Mouse (Mus musculus) midbrain, embryonic 11.5 days (tissue): ENCODE results near the gene Ehd1. TPM values are rescaled to one million over a fixed set of nuclear protein-coding genes. Genes with fewer than 3 reads are reported as not detected.
A peak's percentile ranks its signal among the peaks of the same experiment; 100 is the strongest.

ENCODE experiments used
- ATAC-seq: fragments of 200-750 bp; cut with Nextera tagmentation; 2 replicates; pipeline ENCODE4 v1.8.0; 2017; ENCODE audit warnings: moderate TSS enrichment, moderate library complexity; ENCODE audit not compliant: low FRiP score
- DNase-seq: peaks from one replicate; pipeline ENCODE4 v3.0.0; 2015; ENCODE audit warnings: low spot score; ENCODE audit errors: missing footprints
- H3K27ac ChIP-seq: fragments of 300-500 bp; sonication (generic); 2 replicates; pipeline ENCODE4 v1.5.1; 2014; ENCODE audit warnings: low read depth, low read length
- H3K27me3 ChIP-seq: fragments of 300-500 bp; sonication (generic); 2 replicates; pipeline ENCODE4 v1.6.1; 2014; ENCODE audit warnings: mild to moderate bottlenecking, low read length, moderate library complexity, mixed read lengths; ENCODE audit not compliant: control insufficient read depth, insufficient read depth
- H3K36me3 ChIP-seq: fragments of 300-500 bp; sonication (generic); 2 replicates; pipeline ENCODE4 v1.6.1; 2014; ENCODE audit warnings: mild to moderate bottlenecking, low read length, moderate library complexity, mixed read lengths; ENCODE audit not compliant: control insufficient read depth, insufficient read depth
- H3K4me1 ChIP-seq: fragments of 300-500 bp; sonication (generic); 2 replicates; pipeline ENCODE4 v1.6.1; 2014; ENCODE audit warnings: low read length; ENCODE audit not compliant: control insufficient read depth, insufficient read depth
- H3K4me2 ChIP-seq: fragments of 300-500 bp; sonication (generic); 2 replicates; pipeline ENCODE4 v1.6.1; 2014; ENCODE audit warnings: mild to moderate bottlenecking, moderate library complexity
- H3K4me3 ChIP-seq: fragments of 300-500 bp; sonication (generic); 2 replicates; pipeline ENCODE4 v1.5.1; 2014; ENCODE audit warnings: low read depth, low read length
- H3K9ac ChIP-seq: fragments of 300-500 bp; sonication (generic); 2 replicates; pipeline ENCODE4 v1.6.1; 2014; ENCODE audit warnings: low read length
- H3K9me3 ChIP-seq: fragments of 300-500 bp; sonication (generic); 2 replicates; pipeline ENCODE4 v1.6.1; 2016; ENCODE audit warnings: low read length; ENCODE audit not compliant: control insufficient read depth
- WGBS: fragments of 180-500 bp; shearing (Covaris S2); extraction: QIAGEN DNeasy Blood & Tissue Kit; methylation state at CpG from one replicate; pipeline ENCODE4 v1.1.7; 2014; 5-methylcytosine and 5-hydroxymethylcytosine counted together
- polyA plus RNA-seq: library from polyadenylated mRNA; unstranded; fragments of >200 nt; fragmentation: Nextera tagmentation; extraction: Ambion mirVana; gene quantifications from 2 replicates; pipeline ENCODE4 v1.2.1, GENCODE M21; 2014

Gene Ehd1
- polyA plus RNA-seq, 1 experiment from 2014 or later = 68.2 TPM

DNA sequence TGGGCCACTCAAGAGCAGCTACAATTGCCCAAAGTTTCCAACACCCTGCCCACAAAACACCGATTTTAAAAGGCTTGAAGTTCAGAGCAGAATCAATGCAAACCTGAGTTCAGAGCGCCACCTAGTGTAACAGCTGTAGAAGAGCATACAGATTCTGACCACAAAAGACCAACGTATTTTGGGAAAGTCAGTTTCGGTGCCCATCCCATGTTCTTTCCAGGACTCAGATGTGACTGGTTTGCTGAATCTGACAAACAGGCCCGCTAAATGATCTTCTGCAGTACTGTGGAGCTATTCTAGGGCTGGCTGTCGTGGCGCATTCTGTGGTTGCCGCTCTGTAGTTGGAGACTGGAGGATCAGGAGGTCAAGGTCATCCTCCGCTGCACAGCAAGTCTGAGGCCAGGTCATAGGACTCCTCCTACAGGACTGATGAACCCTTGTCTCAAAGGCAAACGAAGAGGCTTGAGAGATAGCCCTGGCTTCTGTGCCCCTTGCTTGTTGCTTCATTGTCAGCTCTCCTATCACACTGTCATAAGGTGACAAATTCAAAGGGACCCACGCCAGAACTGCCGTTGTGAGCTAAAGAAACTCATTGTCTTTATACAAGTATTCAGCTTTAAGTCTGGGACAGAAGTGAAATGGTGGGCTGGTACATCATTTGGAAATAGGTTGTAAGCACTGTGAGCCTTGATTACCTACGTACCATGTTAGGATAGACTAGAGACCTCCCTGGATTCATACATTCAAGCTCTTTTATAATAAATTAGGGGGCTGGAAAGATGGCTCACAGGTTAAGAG is 55.4 kb downstream of the Ehd1 start:
- no peak overlapping the region for H3K27ac ChIP-seq
- H3K27me3 ChIP-seq = no peaks in the 10 kb centered on the region
- DNase-seq = peak; percentile 94
- 22% methylated on average over 13 of the region's 13 CpGs for WGBS
- peak overlapping the region; percentile 24 for H3K4me2 ChIP-seq
- H3K9ac ChIP-seq = peak overlapping the region; percentile 46
- no peak for ATAC-seq
- no peaks in the 10 kb centered on the region for H3K9me3 ChIP-seq
- peak overlapping the region; percentile 9; the same call in 1 of the 2 replicates for H3K4me3 ChIP-seq
- H3K4me1 ChIP-seq = peaks cover 20% of the 10 kb centered on the region
- H3K36me3 ChIP-seq = no peaks in the 10 kb centered on the region

- ATAC-seq = no peak
- Histone ChIP-seq H3K4me1 (peaks cover 20% of the 10 kb centered on the region), H3K4me3 (peak overlapping the region; percentile 58; the same call in 1 of the 2 replicates), H3K4me2 (peak overlapping the region; percentile 82), H3K27ac (no peak overlapping the region), H3K9ac (peak overlapping the region; percentile 13), H3K36me3 (peaks cover 7% of the 10 kb centered on the region), H3K27me3 (no peaks in the 10 kb centered on the region), H3K9me3 (no peaks in the 10 kb centered on the region)
- DNase-seq = peak; percentile 77
- WGBS = 75% methylated on average over 9 of the region's 9 CpGs
Measured at GRCm38 (mm10) chr19:6333761-6334595, 57.5 kb downstream of the Ehd1 start.

DNA sequence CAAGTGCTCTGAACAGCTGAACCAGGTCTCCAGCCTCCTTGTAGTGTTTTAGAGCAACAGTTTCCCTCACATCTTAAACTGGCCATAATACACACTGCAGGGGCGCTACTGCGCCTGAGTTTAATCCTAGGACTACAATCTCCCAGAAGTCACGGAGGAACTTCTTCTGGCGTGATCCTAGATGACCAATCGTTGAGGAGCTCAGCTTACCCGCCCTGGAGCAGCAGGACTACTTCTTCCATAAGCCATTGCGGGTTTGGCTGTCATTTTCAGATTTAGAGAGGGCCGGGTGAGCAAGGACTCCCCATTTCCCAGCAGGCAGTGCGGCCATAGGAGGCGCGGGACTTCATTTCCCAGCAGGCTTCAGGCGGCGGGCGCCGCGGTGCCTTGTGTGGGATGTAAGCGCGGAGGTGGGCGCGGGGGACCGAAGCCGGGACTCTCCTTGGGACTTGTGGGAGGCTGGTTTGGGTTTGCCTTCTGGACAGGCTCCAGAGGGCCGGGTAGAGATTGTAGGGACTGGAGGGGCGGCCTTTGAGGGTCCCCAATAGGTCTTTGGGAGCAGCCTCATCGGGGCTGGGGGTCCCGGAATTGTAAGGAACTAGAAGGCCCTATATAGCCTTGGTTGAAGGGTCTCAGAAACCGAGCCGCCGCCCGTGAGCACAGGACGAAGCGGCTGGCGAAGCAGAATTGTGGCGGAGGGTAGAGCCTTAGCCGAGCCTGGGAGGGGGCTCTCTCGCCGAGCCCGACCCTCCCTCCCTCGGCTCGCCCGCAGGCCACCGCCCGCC is 58.3 kb downstream of the Ehd1 start, which contains the start of gene Men1:
Men1 (plus strand) TSS at position 307 of the 785 bp plus-strand sequence.
- Histone ChIP-seq H3K27me3 (no peaks in the 10 kb centered on the region), H3K9me3 (no peaks in the 10 kb centered on the region), H3K4me1 (peaks cover 20% of the 10 kb centered on the region), H3K4me2 (peak within 1 kb of the TSS; percentile 82), H3K9ac (peak within 1 kb of the TSS; percentile 80), H3K36me3 (peaks cover 9% of the 10 kb centered on the region), H3K4me3 (peak within 1 kb of the TSS; percentile 58), H3K27ac (peak within 1 kb of the TSS; percentile 48; the same call in 1 of the 2 replicates)
- under 1% methylated on average over 43 of the region's 43 CpGs for WGBS
- ATAC-seq (peak; percentile 90), DNase-seq (peak; percentile 99)

DNA sequence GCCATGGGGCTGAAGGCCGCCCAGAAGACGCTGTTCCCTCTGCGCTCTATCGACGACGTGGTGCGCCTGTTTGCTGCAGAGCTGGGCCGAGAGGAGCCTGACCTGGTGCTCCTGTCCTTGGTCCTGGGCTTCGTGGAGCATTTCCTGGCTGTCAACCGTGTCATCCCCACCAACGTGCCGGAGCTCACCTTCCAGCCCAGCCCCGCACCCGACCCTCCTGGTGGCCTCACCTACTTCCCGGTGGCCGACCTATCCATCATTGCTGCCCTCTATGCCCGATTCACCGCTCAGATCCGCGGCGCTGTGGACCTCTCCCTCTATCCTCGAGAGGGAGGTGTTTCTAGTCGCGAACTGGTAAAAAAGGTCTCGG is 58.9 kb downstream of the Ehd1 start:
- peak; percentile 36 for ATAC-seq
- Histone ChIP-seq H3K4me2 (peak overlapping the region; percentile 82), H3K9ac (peak overlapping the region; percentile 80), H3K27ac (no peak overlapping the region), H3K27me3 (no peaks in the 10 kb centered on the region), H3K4me1 (peaks cover 20% of the 10 kb centered on the region), H3K9me3 (no peaks in the 10 kb centered on the region), H3K36me3 (peaks cover 12% of the 10 kb centered on the region), H3K4me3 (peak overlapping the region; percentile 58)
- under 1% methylated on average over 25 of the region's 25 CpGs for WGBS
- no peak for DNase-seq

DNA sequence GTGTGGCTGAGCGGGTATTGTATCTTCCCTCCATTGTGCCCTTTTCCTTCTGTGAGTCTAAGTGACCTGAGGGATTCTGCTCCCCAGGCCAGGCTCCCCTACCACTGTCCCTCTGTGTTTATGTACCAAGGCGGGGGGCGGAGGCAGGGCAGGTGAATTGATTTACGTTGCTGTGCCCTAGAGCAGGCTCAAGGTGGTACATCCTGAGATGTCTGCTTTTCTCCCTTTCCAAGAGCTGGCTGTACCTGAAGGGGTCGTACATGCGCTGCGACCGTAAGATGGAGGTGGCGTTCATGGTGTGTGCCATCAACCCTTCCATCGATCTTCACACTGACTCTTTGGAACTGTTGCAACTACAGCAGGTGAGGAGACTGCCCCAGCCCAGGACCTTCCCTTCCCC is 60.4 kb downstream of the Ehd1 start:
- Histone ChIP-seq H3K9me3 (no peaks in the 10 kb centered on the region), H3K4me1 (peaks cover 22% of the 10 kb centered on the region)
- ATAC-seq = no peak

DNA sequence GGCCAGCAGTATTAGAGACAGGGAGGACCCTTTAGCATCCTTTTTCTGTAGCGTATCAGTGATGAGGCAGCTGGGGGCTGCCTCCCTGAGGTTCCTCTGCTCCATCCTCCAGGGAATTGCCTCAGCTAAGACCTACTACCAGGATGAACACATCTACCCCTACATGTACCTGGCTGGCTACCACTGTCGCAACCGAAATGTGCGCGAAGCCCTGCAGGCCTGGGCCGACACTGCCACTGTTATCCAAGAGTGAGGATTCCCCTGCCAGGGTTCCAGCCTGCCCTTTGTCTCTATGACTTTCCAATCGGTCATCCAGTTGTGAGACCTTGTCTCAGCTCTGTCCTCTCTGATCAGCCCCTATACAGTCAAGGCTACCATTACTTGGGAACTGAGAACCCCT is 61.6 kb downstream of the Ehd1 start:
- Histone ChIP-seq H3K9ac (no peak overlapping the region), H3K27me3 (no peaks in the 10 kb centered on the region), H3K27ac (no peak overlapping the region), H3K9me3 (no peaks in the 10 kb centered on the region), H3K4me1 (peaks cover 20% of the 10 kb centered on the region), H3K4me3 (no peak overlapping the region), H3K36me3 (peaks cover 12% of the 10 kb centered on the region), H3K4me2 (no peak overlapping the region)
- no peak for ATAC-seq
- peak; percentile 56 for DNase-seq
- WGBS = 94% methylated on average over 7 of the region's 7 CpGs

More for the DNA sequence above, 60.4 kb downstream of the Ehd1 start:
- H3K4me2 ChIP-seq = peak overlapping the region; percentile 82
- 93% methylated on average over 10 of the region's 10 CpGs for WGBS
- H3K27me3 ChIP-seq = no peaks in the 10 kb centered on the region
- H3K36me3 ChIP-seq = peaks cover 12% of the 10 kb centered on the region
- peak overlapping the region; percentile 21; the same call in 1 of the 2 replicates for H3K9ac ChIP-seq
- no peak overlapping the region for H3K27ac ChIP-seq
- H3K4me3 ChIP-seq = peak overlapping the region; percentile 58
- DNase-seq = peak; percentile 72

DNA sequence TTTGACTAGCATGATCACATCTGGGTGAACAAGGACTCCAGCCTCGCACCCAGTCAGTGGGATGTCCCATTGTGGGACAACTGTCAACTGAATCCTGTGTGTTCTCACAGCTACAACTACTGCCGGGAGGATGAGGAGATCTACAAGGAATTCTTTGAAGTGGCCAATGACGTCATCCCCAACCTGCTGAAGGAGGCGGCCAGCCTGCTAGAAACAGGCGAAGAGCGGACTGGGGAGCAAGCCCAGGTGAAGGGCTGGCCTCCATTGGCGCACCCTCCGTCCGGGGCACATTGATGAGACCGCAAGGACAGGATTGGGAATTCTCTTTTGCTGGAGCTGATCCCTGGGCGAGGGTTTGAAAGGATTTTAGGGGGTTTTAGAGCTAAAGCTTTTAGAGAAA is 62.2 kb downstream of the Ehd1 start:
- no peak for ATAC-seq
- peak; percentile 47 for DNase-seq
- Histone ChIP-seq H3K27me3 (no peaks in the 10 kb centered on the region), H3K9ac (no peak overlapping the region), H3K4me3 (no peak overlapping the region), H3K9me3 (no peaks in the 10 kb centered on the region), H3K27ac (no peak overlapping the region), H3K4me2 (no peak overlapping the region), H3K4me1 (peaks cover 20% of the 10 kb centered on the region), H3K36me3 (peaks cover 12% of the 10 kb centered on the region)
- 93% methylated on average over 11 of the region's 11 CpGs for WGBS

DNA sequence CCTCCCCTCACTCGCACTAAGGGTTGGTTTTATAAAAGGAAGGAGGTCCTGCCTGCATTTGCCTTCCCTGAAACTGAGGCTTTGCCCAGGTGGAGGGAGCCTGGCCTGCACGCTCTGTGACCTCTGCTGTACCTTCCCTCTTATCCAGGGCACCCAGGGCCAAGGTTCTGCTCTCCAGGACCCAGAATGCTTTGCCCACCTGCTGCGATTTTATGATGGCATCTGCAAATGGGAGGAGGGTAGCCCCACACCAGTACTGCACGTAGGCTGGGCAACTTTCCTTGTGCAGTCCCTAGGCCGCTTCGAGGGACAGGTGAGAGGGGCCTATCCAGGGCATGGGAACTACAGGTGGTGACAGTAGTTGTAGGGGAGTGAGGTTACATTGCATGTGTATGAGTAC is 62.7 kb downstream of the Ehd1 start:
- WGBS = 96% methylated on average over 6 of the region's 6 CpGs
- Histone ChIP-seq H3K4me2 (no peak overlapping the region), H3K9ac (no peak overlapping the region), H3K27me3 (no peaks in the 10 kb centered on the region), H3K4me1 (peaks cover 19% of the 10 kb centered on the region), H3K27ac (no peak overlapping the region), H3K36me3 (peaks cover 12% of the 10 kb centered on the region), H3K4me3 (no peak overlapping the region), H3K9me3 (no peaks in the 10 kb centered on the region)
- peak; percentile 59 for DNase-seq
- no peak for ATAC-seq
